Mouse (Mus musculus) limb, embryonic 15.5 days (tissue): ENCODE results near the gene Spaar. TPM values are rescaled to one million over a fixed set of nuclear protein-coding genes. Genes with fewer than 3 reads are reported as not detected.

Experiments
- ATAC-seq: fragments of 200-750 bp; cut with Nextera tagmentation; 2 replicates; pipeline ENCODE4 v1.8.0; 2017; ENCODE audit warnings: low read depth, moderate TSS enrichment; ENCODE audit not compliant: insufficient number of reproducible peaks, low FRiP score, low TSS enrichment
- H3K27ac ChIP-seq: fragments of 300-500 bp; sonication (generic); 2 replicates; pipeline ENCODE4 v1.5.1; 2015; ENCODE audit warnings: moderate library complexity, mild to moderate bottlenecking, inconsistent platforms
- H3K27me3 ChIP-seq: fragments of 300-500 bp; sonication (generic); 2 replicates; pipeline ENCODE4 v1.6.1; 2015; ENCODE audit warnings: inconsistent platforms
- H3K36me3 ChIP-seq: fragments of 300-500 bp; sonication (generic); 2 replicates; pipeline ENCODE4 v1.6.1; 2015; ENCODE audit warnings: inconsistent platforms
- H3K4me1 ChIP-seq: fragments of 300-500 bp; sonication (generic); 2 replicates; pipeline ENCODE4 v1.6.1; 2015; ENCODE audit warnings: inconsistent platforms
- H3K4me2 ChIP-seq: fragments of 300-500 bp; sonication (generic); 2 replicates; pipeline ENCODE4 v1.6.1; 2015; ENCODE audit warnings: mild to moderate bottlenecking, inconsistent platforms
- H3K4me3 ChIP-seq: fragments of 300-500 bp; sonication (generic); 2 replicates; pipeline ENCODE4 v1.5.1; 2015; ENCODE audit warnings: mild to moderate bottlenecking, inconsistent platforms
- H3K9ac ChIP-seq: fragments of 300-500 bp; sonication (generic); 2 replicates; pipeline ENCODE4 v1.6.1; 2015; ENCODE audit warnings: inconsistent platforms
- H3K9me3 ChIP-seq: fragments of 300-500 bp; sonication (generic); 2 replicates; pipeline ENCODE4 v1.6.1; 2016; ENCODE audit warnings: inconsistent platforms
- WGBS: fragments of 180-500 bp; shearing (Covaris S2); methylation state at CpG from one replicate; pipeline ENCODE4 v1.1.7; 2015; 5-methylcytosine and 5-hydroxymethylcytosine counted together
- polyA plus RNA-seq: library from polyadenylated mRNA; unstranded; fragments of >200 nt; fragmentation: Nextera tagmentation; extraction: Ambion mirVana; gene quantifications from 2 replicates; pipeline ENCODE4 v1.2.1, GENCODE M21; 2015

Spaar gene
- polyA plus RNA-seq, 1 experiment from 2014 or later: 0.52 TPM

DNA sequence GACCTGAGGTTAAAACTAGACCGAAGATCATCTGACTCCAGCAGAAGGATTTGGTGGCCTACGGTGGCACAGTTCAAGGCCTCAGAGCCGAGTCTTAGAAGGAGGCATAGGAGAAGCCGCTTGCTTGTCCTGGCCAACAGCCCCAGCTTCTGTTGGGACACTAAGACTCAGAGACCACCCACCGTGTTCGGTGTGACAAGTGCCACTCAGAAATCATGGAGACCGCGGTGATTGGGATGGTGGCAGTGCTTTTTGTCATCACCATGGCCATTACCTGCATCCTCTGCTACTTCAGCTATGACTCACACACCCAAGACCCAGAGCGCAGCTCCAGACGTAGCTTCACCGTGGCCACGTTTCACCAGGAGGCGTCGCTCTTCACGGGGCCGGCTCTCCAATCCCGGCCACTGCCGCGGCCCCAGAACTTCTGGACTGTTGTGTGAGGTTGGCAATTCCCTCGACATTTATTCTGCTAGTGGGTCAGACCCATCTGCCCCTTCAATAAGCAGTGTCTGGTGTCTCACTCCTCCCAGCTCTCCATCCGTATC, 990 bp downstream of the Spaar start:
- Histone ChIP-seq H3K4me2 (no peak overlapping the region), H3K27ac (no peak overlapping the region), H3K27me3 (no peaks in the 10 kb centered on the region), H3K4me1 (peaks cover 65% of the 10 kb centered on the region), H3K4me3 (no peak overlapping the region), H3K9me3 (no peaks in the 10 kb centered on the region), H3K36me3 (no peaks in the 10 kb centered on the region), H3K9ac (no peak overlapping the region)
- WGBS: 65% methylated on average over 21 of the region's 21 CpGs
- ATAC-seq: no peak

DNA sequence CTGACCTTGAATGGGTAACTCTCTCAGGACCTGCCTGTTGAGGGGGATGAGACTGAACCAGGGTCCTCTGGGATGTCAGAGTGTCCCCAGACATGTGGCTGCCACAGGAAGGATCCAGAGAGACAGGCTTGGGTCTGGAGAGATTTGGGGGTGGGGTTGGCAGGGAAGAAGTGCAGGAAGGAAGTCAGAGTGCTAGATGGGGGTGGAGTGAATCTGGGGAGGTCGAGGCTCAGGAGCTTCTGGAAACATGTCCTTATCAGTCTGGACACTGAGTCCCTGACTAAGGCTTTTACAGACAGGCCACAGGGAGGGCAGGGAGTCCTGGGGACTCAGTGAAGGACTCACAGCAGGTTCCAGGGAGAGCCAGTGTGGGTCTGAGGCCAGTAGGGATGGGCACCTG, 2.3 kb downstream of the Spaar start:
- H3K27me3 ChIP-seq: no peaks in the 10 kb centered on the region
- WGBS: 27% methylated on average over 1 of the region's 1 CpGs

DNA sequence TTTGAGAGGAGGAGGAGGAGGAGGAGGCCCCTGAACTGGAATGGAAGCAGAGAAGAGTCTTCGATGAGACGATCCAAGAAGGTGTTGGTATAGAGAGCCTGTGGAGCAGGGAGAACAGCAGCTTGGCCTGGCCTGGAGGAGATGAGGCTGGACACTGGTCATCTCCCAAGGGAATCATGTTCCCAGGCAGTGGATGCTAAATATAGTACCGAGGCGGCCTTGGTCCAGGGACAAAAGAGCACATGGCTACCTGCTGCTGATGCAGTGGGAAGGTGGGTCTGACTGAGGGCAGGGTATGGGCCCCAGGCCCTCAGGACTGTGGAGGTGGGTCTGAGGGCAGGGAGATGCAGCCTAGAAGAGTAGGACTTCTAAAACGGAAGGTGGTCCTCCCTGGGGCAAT, 3.4 kb downstream of the Spaar start:
- ATAC-seq: no peak
- WGBS: 79% methylated on average over 5 of the region's 5 CpGs

More for the DNA sequence above, 2.3 kb downstream of the Spaar start:
- H3K36me3 ChIP-seq: no peaks in the 10 kb centered on the region
- no peak for ATAC-seq
- no peak overlapping the region for H3K4me3 ChIP-seq
- no peak overlapping the region for H3K9ac ChIP-seq
- H3K4me1 ChIP-seq: peaks cover 57% of the 10 kb centered on the region
- H3K9me3 ChIP-seq: no peaks in the 10 kb centered on the region
- H3K27ac ChIP-seq: no peak overlapping the region
- no peak overlapping the region for H3K4me2 ChIP-seq

DNA sequence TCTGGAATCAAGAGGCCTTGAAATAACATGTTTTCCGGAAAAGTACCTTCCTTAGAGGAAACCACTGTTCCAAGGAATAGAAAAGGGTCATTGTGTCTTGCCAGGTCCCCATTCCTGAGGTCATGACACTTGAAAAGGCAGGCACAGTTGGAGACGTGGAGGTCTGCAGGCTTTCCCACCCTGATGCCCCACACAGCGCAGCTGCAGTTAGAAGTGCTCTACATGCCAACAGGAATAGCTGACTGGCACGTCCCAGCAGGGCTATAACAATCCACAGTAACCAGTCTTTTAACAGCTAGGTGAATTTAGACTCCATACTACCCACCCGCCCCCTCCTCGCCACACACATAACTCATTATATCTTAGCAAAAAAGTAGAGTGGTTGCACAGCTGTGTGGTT, 7.3 kb downstream of the Spaar start:
- H3K36me3 ChIP-seq: no peaks in the 10 kb centered on the region
- H3K9me3 ChIP-seq: no peaks in the 10 kb centered on the region
- ATAC-seq: peak; percentile 77
- no peaks in the 10 kb centered on the region for H3K27me3 ChIP-seq
- no peak overlapping the region for H3K9ac ChIP-seq
- no peak overlapping the region for H3K4me2 ChIP-seq
- 49% methylated on average over 6 of the region's 6 CpGs for WGBS
- no peak overlapping the region for H3K4me3 ChIP-seq
- peaks cover 23% of the 10 kb centered on the region for H3K4me1 ChIP-seq
- peak overlapping the region; percentile 51 for H3K27ac ChIP-seq

More for the DNA sequence above, 3.4 kb downstream of the Spaar start:
- Histone ChIP-seq H3K9me3 (no peaks in the 10 kb centered on the region), H3K27me3 (no peaks in the 10 kb centered on the region), H3K4me3 (no peak overlapping the region), H3K36me3 (no peaks in the 10 kb centered on the region), H3K9ac (no peak overlapping the region), H3K4me1 (peaks cover 49% of the 10 kb centered on the region), H3K27ac (no peak overlapping the region), H3K4me2 (no peak overlapping the region)

DNA sequence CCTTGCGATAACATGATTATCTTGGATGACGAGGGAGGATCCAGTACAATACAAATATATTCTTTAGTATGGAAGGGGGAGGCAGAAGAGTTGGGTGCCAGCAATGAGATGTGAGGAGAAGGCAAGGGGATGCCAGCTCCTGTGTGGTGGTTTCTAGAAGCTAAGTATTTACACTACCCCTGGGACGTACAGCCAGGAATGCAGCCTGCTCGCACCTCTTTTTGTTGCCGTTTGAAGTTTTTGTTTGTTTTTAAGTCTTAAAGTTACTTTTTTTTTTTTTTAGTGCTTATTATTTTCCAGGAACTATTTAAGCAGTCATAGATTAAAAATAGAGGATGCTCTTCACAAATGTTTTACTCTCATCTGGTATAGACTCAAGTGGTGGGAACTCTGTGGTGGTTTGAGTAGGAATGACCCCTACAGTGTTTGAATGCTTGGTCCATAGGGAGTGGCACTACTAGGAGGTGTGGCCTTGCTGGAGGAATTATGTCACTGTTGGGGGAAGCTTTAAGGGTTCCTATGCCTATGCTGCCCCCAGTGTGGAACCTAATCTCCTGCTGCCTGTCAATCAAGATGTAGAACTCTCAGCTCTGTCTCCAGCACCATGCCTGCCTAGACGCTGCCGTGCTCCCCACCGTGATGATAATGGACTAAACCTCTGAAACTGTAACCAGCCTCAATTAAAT, 9.3 kb downstream of the Spaar start:
- Histone ChIP-seq H3K4me3 (no peak overlapping the region), H3K4me1 (peaks cover 11% of the 10 kb centered on the region; the same call in 1 of the 2 replicates), H3K36me3 (no peaks in the 10 kb centered on the region), H3K9ac (no peak overlapping the region), H3K9me3 (no peaks in the 10 kb centered on the region), H3K27ac (no peak overlapping the region), H3K4me2 (no peak overlapping the region), H3K27me3 (no peaks in the 10 kb centered on the region)
- no peak for ATAC-seq
- 62% methylated on average over 8 of the region's 8 CpGs for WGBS

DNA sequence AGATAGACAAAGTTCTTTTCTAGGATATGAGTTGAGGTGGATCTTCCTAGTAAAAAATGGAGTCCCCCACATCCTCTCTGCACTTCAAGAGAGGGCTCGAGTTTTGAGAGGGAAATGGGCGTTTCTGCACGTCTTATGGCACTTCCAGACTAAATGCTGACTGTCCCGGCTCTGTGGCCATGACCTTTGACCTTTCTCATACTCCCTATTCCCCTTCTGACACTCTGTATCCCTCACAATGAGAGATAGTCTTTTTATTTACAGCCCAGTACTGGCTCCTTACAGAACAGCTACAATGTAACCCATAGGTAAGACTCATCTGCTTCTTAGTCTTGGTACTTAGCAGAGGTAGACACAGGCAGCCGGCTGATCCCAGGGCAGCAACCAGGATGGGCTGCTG, 11.7 kb downstream of the Spaar start:
- Histone ChIP-seq H3K9me3 (no peaks in the 10 kb centered on the region), H3K4me1 (peaks cover 5% of the 10 kb centered on the region; the same call in 1 of the 2 replicates), H3K9ac (no peak overlapping the region), H3K27ac (no peak overlapping the region), H3K27me3 (no peaks in the 10 kb centered on the region), H3K36me3 (no peaks in the 10 kb centered on the region), H3K4me3 (no peak overlapping the region), H3K4me2 (no peak overlapping the region)
- ATAC-seq: no peak
- WGBS: 56% methylated on average over 5 of the region's 5 CpGs

DNA sequence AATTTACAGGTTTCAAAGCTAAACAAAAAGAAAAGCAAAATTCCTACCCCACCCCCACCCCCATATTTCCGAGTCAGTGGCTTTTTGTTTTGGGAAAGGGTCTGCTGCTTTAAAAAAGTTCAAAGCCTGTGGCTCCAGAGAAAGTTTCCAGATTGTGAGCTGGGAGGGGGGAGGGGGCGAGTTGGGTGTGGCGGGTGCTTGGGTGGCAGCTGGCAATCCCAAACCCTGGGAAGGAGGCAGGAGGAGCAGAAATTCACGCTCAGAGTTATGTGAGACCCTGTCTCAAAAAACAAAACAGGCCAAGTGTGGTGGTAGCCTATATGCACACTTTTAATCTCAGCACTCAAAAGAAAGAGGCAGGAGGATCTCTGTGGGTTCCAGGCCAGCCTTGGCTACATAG, 12.8 kb downstream of the Spaar start:
- Histone ChIP-seq H3K4me3 (no peak overlapping the region), H3K9ac (no peak overlapping the region), H3K9me3 (no peaks in the 10 kb centered on the region), H3K4me1 (peaks cover 5% of the 10 kb centered on the region; the same call in 1 of the 2 replicates), H3K27me3 (no peaks in the 10 kb centered on the region), H3K27ac (no peak overlapping the region), H3K36me3 (no peaks in the 10 kb centered on the region), H3K4me2 (no peak overlapping the region)
- ATAC-seq: no peak
- WGBS: 22% methylated on average over 4 of the region's 4 CpGs

DNA sequence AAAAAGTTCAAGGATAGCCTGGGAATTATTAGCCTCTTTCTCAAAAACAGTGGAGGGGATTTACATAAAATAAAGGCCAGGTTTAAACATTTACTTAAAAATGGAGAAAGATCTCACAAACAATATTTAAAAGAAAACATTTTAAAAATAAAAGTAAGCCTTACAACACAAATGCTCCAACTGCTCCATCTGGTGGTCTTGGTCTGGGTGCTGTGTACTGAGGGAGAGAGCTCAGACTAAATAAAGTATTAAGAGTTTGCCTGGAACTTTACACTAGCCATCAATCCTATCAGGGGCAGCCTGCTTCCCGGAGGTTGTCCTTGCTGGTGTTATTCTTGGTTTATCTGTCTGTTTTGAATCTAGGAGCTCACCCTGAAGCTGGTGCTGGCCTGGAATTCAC, 13.3 kb downstream of the Spaar start:
- 35% methylated on average over 1 of the region's 1 CpGs for WGBS
- no peak overlapping the region for H3K4me3 ChIP-seq

DNA sequence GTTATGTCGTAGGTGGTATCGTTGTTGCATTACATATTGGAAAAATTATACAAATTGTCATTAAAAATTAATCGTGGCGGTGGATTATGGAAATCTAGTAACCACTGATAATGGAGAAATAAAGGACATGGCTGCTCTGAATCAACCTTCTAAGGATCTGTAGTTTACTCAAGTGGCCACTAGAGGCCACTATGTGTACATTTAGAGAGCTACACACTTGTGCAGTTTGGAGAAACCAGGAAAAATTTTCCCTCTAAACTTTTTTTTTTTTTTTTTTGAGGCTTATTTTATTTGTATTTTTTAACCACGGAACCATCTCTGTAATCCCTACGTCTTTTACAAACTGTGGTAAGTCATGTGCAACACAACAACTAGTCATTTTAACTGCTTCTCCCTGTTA, 15.4 kb downstream of the Spaar start:
- Histone ChIP-seq H3K9me3 (no peaks in the 10 kb centered on the region), H3K4me2 (no peak overlapping the region), H3K9ac (no peak overlapping the region), H3K27me3 (no peaks in the 10 kb centered on the region), H3K36me3 (no peaks in the 10 kb centered on the region), H3K4me1 (no peaks in the 10 kb centered on the region), H3K4me3 (no peak overlapping the region), H3K27ac (no peak overlapping the region)
- no peak for ATAC-seq
- 12% methylated on average over 6 of the region's 6 CpGs for WGBS

More for the DNA sequence above, 13.3 kb downstream of the Spaar start:
- no peak overlapping the region for H3K4me2 ChIP-seq
- H3K36me3 ChIP-seq: no peaks in the 10 kb centered on the region
- H3K27me3 ChIP-seq: no peaks in the 10 kb centered on the region
- no peak overlapping the region for H3K27ac ChIP-seq
- H3K9ac ChIP-seq: no peak overlapping the region
- ATAC-seq: no peak
- H3K4me1 ChIP-seq: 0 out of 2 replicates have a peak, but pooled peaks cover 3% of the 10 kb centered on the region
- H3K9me3 ChIP-seq: no peaks in the 10 kb centered on the region

DNA sequence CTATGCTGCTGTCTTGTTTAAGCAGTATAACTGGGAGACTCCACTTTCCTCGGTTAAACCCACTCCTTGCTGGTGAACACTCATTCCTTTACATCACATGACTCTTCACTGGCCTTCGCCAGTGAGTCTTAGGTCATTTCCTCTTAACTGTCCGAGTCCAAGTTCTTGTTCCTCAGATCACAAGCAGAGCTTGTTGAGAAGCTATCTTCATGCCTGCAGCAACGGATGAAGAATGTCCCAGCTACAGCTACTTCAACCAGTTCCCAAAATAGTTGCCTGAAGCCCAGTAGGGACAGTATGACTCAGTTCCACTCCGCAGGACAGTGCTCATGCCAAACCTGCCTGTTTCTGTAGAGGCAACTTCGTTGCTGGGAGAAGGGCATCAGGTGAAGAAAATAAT, 27.4 kb downstream of the Spaar start:
- Histone ChIP-seq H3K4me1 (peaks cover 14% of the 10 kb centered on the region), H3K9me3 (no peaks in the 10 kb centered on the region), H3K27me3 (no peaks in the 10 kb centered on the region), H3K4me3 (no peak overlapping the region), H3K9ac (no peak overlapping the region), H3K36me3 (no peaks in the 10 kb centered on the region), H3K27ac (no peak overlapping the region), H3K4me2 (no peak overlapping the region)
- 71% methylated on average over 6 of the region's 6 CpGs for WGBS
- no peak for ATAC-seq

DNA sequence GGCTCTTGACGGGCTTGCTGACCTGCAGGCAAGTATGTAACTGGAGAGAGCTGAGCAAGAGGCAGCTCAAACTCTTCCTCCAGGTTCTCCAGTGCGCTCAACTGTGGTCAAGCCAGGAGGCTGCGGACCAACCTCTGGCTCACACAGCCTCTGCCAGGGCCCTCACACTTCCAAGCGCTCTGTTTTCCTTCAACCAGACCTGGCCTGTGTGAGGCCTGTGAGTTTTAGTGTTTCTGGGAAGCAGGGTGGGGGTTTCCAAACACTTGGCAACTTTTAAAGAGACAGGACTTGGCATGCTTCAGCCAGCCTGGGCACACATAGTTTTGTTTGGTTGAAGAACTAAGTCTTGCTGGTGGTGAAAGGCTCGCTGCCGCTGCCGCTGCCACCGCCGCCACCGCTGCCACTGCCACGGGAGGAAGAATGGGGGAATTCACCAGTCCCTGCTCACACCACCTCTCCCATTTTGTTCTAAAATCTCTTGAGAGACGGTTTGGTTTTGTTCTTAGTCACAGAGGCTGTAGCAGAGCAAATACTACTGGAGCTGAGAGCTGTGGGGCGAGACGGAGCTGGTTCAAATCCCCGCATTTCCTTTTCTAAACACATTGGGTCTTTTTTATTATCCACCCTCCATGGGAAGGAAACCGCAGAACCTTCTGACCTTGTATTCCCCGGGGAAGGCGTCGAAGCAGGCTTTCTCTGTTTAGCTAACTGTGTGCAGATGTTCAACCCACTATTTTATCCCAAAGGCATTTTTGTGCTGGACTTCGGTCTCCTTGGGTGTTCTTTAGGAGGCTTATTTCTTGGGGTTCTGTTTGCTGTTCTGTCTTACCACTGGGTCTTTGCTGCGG, 30.0 kb downstream of the Spaar start:
- H3K36me3 ChIP-seq: no peaks in the 10 kb centered on the region
- ATAC-seq: peak; percentile 76
- WGBS: 43% methylated on average over 21 of the region's 21 CpGs
- no peak overlapping the region for H3K4me2 ChIP-seq
- H3K4me3 ChIP-seq: no peak overlapping the region
- H3K27ac ChIP-seq: peak overlapping the region; percentile 82
- peaks cover 16% of the 10 kb centered on the region for H3K4me1 ChIP-seq
- H3K27me3 ChIP-seq: no peaks in the 10 kb centered on the region
- no peaks in the 10 kb centered on the region for H3K9me3 ChIP-seq
- no peak overlapping the region for H3K9ac ChIP-seq

DNA sequence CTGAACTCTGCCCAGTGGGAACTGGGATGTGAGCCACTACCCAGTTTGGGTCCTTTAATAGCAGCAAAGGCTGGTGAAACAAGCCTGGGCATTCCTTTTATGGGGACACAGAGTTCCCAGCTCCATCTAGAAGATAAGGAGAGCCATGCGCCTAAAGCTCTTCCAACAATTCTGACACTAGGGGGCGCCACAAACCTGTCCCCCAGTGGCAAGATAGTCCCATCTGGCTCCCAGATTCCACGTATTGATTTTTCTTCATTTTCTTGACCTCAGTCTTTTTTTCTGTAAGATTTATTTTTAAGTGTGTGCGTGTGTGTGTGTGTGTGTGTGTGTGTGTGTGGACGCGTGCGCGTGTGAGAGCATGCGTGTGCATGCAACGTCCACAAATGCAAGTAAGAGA, 30.6 kb downstream of the Spaar start:
- 66% methylated on average over 10 of the region's 10 CpGs for WGBS
- Histone ChIP-seq H3K9me3 (no peaks in the 10 kb centered on the region), H3K36me3 (no peaks in the 10 kb centered on the region), H3K4me1 (peaks cover 16% of the 10 kb centered on the region), H3K27ac (peak overlapping the region; percentile 82), H3K27me3 (no peaks in the 10 kb centered on the region), H3K4me3 (no peak overlapping the region), H3K4me2 (no peak overlapping the region), H3K9ac (no peak overlapping the region)
- 0 out of 2 replicates have a peak, but pooled peaks have one; percentile 9 for ATAC-seq
